Mouse (Mus musculus): ENCODE data around the gene Gm973.

Gm973 gene

GRCm38 (mm10) chr1:59542231-59542630 is 26.2 kb downstream of the Gm973 start:
- no peak for DNase-seq (ENCODE audit: low spot score)

DNA sequence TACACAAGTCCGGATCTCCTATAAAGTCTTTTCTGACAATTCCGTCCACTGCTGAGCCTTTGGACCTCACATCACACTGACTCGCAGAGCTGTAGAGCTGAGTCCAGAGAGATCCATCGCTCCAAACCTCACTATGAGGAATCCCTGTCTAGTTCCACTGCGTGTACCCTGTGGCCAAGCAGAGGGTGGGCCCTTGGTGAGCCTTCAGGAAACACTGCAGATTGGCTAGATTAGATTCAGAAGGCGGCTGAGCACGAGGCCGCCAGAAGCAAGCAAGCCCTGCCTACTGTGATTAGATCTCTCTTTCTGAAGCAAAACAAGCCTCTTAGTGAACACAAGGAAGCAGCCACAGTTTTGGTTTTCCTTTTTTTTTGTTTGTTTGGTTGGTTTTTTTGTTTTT is 27.8 kb downstream of the Gm973 start:
- DNase-seq (ENCODE audit: low spot score), result no peak

GRCm38 (mm10) chr1:59548486-59548885 is 32.4 kb downstream of the Gm973 start:
- DNase-seq (ENCODE audit: low spot score), result no peak

DNA sequence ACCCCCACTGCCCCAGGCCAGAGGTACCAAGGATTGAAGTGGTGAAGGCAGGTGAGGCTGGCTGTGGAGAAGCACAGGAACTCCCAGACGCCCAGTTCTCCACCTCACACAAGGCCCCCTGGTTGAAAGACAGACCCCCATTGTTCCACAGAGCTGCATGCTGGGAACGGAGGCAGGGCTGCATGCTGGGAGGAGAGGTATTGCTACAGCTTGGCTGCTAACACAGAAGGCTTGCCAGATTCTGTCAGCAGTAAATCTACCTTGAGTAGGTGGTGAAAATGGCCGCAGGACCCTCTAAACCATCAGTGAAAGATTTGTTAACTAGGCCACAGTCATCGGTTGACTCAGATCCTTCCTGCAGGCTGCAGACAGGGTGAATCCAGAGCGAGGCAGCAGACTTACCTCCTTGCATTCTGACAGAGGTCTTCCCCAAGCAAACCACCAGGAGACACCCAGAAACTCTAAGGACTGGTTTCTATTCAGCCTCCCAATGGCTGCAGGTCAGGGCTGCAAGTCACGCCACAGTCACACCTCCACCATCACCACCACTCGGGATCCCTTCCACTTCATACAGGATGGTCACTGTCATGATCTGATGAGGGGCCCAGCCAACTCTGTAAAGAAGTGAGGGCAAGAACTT is 33.1 kb downstream of the Gm973 start:
- no peak for DNase-seq (ENCODE audit: low spot score)

DNA sequence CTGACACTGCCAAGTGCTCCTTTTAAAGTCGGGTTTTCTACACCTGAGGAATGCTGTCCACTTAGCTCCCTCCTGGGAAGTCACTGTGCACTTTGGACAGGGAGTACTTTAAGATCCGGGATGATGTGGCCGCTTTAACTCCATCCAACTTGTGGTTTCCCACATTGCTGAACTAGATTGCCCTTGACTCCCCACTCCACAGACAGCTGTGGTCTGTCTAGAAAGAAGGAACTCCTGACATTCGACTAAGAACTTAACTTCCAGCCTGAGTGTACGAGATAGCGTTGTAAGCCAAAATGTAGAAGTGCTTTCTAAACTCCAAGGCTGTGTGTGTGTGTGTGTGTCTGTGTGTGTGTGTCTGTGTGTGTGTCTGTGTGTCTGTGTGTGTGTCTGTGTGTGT is 34.2 kb downstream of the Gm973 start:
- no peak for DNase-seq (ENCODE audit: low spot score)

DNA sequence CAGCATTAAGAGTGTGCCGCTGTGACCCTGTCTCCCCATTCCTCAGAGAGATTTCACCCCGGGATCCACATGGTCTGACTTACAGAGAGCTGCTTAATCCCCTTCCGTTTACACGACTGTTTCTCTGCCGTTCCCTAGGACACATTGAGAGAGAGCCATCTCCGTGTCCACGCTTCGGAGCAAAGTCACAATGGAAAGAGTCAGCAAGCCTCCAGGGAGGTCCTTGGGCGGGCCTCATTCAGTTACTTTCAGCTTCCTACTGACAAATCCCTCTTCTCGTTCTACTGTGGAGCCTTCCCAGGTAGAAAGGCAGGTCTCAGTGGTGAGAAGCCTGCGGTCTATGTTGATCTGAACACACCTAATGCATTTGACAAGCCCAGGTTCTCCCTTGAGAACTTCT is 34.9 kb downstream of the Gm973 start:
- no peak for DNase-seq (ENCODE audit: low spot score)

DNA sequence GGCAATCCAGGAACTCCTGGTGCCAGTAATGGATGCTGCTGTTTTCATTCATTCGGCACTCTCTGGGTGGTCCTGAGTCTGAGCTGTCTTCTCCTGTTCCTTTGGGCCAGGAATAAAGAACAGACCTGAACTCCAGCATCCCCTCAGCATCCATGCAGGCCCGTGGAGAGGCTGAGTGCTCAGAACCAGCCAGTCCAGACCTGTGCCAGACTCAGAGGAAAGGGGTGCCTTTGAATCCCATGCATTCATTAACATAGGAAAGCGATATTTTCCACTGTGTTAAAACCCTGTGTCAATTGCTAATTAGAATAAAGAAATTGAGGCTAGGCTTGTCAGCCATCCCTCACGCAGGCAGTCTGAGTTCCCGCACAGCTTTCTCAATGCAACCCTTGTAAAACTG is 37.6 kb downstream of the Gm973 start:
- no peak for DNase-seq (ENCODE audit: low spot score)

GRCm38 (mm10) chr1:59563581-59563980 is 47.5 kb downstream of the Gm973 start:
- DNase-seq (ENCODE audit: low spot score), result no peak

- no peak for DNase-seq (ENCODE audit: low spot score)
These were observed 49.7 kb downstream of the Gm973 start for GRCm38 (mm10) chr1:59565804-59566203.

- DNase-seq (ENCODE audit: low spot score), result no peak
These were observed 50.2 kb downstream of the Gm973 start for GRCm38 (mm10) chr1:59566281-59566680.

DNA sequence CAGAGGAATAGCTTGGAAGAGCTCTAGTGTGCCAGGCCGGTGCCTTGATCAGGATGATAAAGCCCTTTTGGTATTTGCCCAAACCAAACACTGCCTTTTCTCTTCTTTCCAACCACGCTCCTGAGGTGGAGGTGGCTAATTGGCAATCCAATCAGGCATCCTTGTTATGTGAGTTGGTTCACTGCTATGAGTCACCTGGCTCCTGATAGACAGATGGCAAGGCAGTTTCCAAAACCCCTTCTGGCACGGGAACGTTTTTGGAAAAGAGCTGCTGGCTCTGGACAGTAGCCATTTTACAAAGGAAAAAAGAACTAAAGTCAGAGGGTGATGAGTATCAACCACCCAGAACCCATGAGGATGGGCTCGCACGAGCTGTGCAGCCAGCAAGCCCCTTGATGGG is 50.9 kb downstream of the Gm973 start:
- DNase-seq (ENCODE audit: low spot score), result no peak

- DNase-seq (ENCODE audit: low spot score), result no peak
These were observed 51.5 kb downstream of the Gm973 start for GRCm38 (mm10) chr1:59567521-59567920.

- no peak for DNase-seq (ENCODE audit: low spot score)
These were observed 52.2 kb downstream of the Gm973 start for GRCm38 (mm10) chr1:59568283-59568682.

DNA sequence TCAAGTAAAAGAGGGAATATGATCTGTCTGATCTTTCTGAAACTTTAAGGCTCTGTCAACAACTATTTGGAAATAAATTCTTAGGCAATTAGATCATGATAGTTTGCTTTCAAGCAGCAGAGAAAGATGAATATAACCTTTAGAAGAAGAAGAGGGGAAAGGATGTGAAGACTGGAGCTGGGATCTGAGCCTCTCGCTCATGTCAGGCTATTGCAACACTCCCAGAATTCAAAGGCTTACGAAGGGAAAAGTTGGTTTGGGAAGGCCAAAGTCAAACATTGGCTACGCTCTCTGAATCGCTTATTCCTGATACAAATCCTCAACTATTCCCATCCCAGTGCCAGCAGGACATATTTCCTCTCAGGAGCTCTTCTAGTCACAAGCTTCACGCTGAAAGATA is 53.2 kb downstream of the Gm973 start:
- no peak for DNase-seq (ENCODE audit: low spot score)

DNA sequence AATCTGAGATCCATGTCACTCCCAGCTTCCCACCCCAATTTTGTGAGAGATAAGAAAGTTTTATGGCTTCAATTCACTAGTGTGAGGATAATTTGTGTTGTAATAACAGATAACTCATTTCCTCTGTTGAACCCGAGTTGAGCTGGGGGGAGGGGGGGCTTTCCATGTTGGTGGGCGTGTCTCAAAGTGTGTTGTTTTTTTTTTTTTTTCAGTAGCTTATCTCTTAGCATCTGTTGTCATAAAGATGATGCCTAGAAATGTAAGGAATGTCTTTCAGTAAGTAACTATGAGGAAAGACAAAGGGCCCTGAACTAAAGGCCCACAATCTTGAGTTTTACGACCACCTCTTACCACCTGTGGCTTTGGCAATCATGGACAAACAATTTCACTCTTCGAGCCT is 54.7 kb downstream of the Gm973 start:
- no peak for DNase-seq (ENCODE audit: low spot score)

- DNase-seq (ENCODE audit: low spot score), result no peak
These were observed 55.4 kb downstream of the Gm973 start for GRCm38 (mm10) chr1:59571502-59571901.

- no peak for DNase-seq (ENCODE audit: low spot score)
These were observed 57.8 kb downstream of the Gm973 start for GRCm38 (mm10) chr1:59573843-59574242.

DNA sequence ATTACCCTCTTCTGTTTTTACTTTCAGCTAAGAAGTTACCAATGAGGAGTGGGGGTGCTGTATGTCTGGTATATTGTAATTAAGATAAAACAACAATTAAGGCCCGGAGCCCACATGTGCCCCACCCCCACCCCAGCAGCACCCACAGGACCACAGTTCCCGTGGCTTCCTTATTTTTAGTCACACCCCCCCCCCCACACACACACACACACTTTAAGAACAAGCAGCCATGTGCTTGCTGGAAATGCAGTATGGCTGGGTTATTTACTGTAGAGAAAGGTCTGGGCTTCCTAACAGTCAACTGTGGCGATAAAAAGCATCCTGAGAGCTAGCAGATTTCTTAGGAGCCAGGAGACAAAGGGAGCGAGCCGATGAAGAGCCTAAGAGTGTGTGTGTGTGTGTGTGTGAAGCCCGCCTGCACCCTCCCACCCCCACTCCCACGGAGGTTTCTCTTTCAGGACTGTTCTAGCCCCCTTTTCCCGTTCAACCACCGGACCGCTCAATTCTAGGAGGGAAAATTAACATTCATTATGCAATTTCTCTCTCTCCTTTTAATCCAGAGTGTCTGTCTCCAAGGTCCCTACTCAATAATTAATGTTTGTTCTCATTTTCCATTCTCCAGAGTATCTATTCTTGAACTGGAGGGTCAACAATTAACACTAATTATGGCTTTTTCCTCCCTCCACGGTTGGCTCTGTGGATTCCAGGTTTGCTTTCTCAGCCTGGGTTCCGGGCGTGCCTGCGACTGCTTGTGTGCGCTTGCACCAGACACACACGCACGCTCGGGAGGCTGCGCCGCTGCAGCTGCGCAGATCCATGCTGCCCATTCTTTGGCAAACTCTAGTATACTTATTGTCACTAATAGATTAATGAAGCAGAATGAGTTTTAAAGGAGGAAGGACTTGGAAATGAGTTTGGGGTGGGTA is 58.5 kb downstream of the Gm973 start:
- DNase-seq (ENCODE audit: low spot score), result no peak

GRCm38 (mm10) chr1:59578770-59579169 is 62.7 kb downstream of the Gm973 start:
- no peak for DNase-seq (ENCODE audit: low spot score)

- no peak for DNase-seq (ENCODE audit: low spot score)
These were observed 63.3 kb downstream of the Gm973 start for GRCm38 (mm10) chr1:59579327-59579726.

GRCm38 (mm10) chr1:59580131-59580751 is 64.2 kb downstream of the Gm973 start:
- no peak for DNase-seq (ENCODE audit: low spot score)

DNA sequence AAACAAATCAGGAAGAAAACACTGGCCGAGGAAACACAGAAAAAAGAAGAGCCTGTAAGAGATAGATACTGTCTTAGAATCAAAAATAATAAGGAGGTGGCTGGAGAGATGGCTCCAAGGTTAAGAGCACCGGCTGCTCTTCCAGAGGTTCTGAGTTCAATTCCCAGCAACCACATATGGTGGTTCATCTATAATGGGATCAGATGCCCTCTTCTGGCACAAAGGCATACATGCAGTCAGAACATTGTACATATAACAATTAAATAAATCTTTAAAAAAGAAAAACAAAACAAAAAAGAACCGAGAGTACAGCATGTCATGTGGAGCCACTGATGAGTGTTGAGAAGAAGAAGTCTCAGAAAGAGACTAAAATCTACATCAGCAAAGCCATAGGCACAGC is 64.8 kb downstream of the Gm973 start:
- DNase-seq (ENCODE audit: low spot score), result no peak
